Mouse (Mus musculus): ENCODE data around the gene Grm7.

The Grm7 gene

GRCm38 (mm10) chr6:111368111-111368510 is 722.7 kb downstream of the Grm7 start:
- no peak for DNase-seq (ENCODE audit: low spot score in 2 of 2)

- no peak for DNase-seq (ENCODE audit: low spot score in 2 of 2)
These were observed 723.2 kb downstream of the Grm7 start for GRCm38 (mm10) chr6:111368551-111368950.

GRCm38 (mm10) chr6:111369013-111369412 is 723.6 kb downstream of the Grm7 start:
- no peak for DNase-seq (ENCODE audit: low spot score in 2 of 2)

GRCm38 (mm10) chr6:111371581-111372349 is 726.4 kb downstream of the Grm7 start:
- no peak for DNase-seq (ENCODE audit: low spot score in 2 of 2)

- DNase-seq (ENCODE audit: low spot score in 2 of 2) = no peak
These were observed 727.4 kb downstream of the Grm7 start for GRCm38 (mm10) chr6:111372626-111373380.

GRCm38 (mm10) chr6:111380710-111381109 is 735.3 kb downstream of the Grm7 start:
- no peak for DNase-seq (ENCODE audit: low spot score in 2 of 2)

- no peak for DNase-seq (ENCODE audit: low spot score in 2 of 2)
These were observed 763.4 kb downstream of the Grm7 start for GRCm38 (mm10) chr6:111408750-111409149.

- no peak for DNase-seq (ENCODE audit: low spot score in 2 of 2)
These were observed 779.4 kb downstream of the Grm7 start for GRCm38 (mm10) chr6:111424737-111425136.

- DNase-seq (ENCODE audit: low spot score in 2 of 2) = no peak
These were observed 800.8 kb downstream of the Grm7 start for GRCm38 (mm10) chr6:111446228-111446627.

- DNase-seq (ENCODE audit: low spot score in 2 of 2) = no peak
These were observed 802.5 kb downstream of the Grm7 start for GRCm38 (mm10) chr6:111447851-111448250.

GRCm38 (mm10) chr6:111449054-111449783 is 803.8 kb downstream of the Grm7 start:
- DNase-seq (ENCODE audit: low spot score in 2 of 2) = no peak

- DNase-seq (ENCODE audit: low spot score in 2 of 2) = no peak
These were observed 836.5 kb downstream of the Grm7 start for GRCm38 (mm10) chr6:111481866-111482265.

- DNase-seq (ENCODE audit: low spot score in 2 of 2) = no peak
These were observed 840.7 kb downstream of the Grm7 start for GRCm38 (mm10) chr6:111486081-111486480.

GRCm38 (mm10) chr6:111487556-111487955 is 842.2 kb downstream of the Grm7 start:
- DNase-seq (ENCODE audit: low spot score in 2 of 2) = no peak

- no peak for DNase-seq (ENCODE audit: low spot score in 2 of 2)
These were observed 846.8 kb downstream of the Grm7 start for GRCm38 (mm10) chr6:111492166-111492565.

- DNase-seq (ENCODE audit: low spot score in 2 of 2) = no peak
These were observed 854.2 kb downstream of the Grm7 start for GRCm38 (mm10) chr6:111499542-111499941.

- DNase-seq (ENCODE audit: low spot score in 2 of 2) = no peak
These were observed 865.5 kb downstream of the Grm7 start for GRCm38 (mm10) chr6:111510768-111511459.

- DNase-seq (ENCODE audit: low spot score in 2 of 2) = no peak
These were observed 867.0 kb downstream of the Grm7 start for GRCm38 (mm10) chr6:111512359-111512758.

- no peak for DNase-seq (ENCODE audit: low spot score in 2 of 2)
These were observed 875.8 kb downstream of the Grm7 start for GRCm38 (mm10) chr6:111521229-111521628.

- DNase-seq (ENCODE audit: low spot score in 2 of 2) = no peak
These were observed 876.7 kb downstream of the Grm7 start for GRCm38 (mm10) chr6:111522122-111522521.

GRCm38 (mm10) chr6:111529985-111530384 is 884.6 kb downstream of the Grm7 start:
- DNase-seq (ENCODE audit: low spot score in 2 of 2) = no peak

- no peak for DNase-seq (ENCODE audit: low spot score in 2 of 2)
These were observed 913.2 kb downstream of the Grm7 start for GRCm38 (mm10) chr6:111558588-111558987.

Data from frontal cortex, postnatal 25 days (tissue).